Mouse (Mus musculus) forebrain, postnatal 0 days (tissue): Measurements from ENCODE around the gene Uaca. TPM values are rescaled to one million over a fixed set of nuclear protein-coding genes. Genes with fewer than 3 reads are reported as not detected.

Experiments
- ATAC-seq: fragments of 200-750 bp; cut with Nextera tagmentation; 2 replicates; pipeline ENCODE4 v1.8.0; 2017; ENCODE audit warnings: mild to moderate bottlenecking, moderate library complexity
- DNase-seq: peaks from one replicate; pipeline ENCODE4 v3.0.0-alpha.2; 2015
- H3K27ac ChIP-seq: fragments of 300-500 bp; sonication (generic); 2 replicates; pipeline ENCODE4 v1.5.1; 2014; ENCODE audit warnings: low read depth, mild to moderate bottlenecking, antibody characterized with exemption, low read length, moderate library complexity, mixed read lengths
- H3K27me3 ChIP-seq: fragments of 300-500 bp; sonication (generic); 2 replicates; pipeline ENCODE4 v1.6.1; 2014; ENCODE audit warnings: mild to moderate bottlenecking, low read length, mixed read lengths; ENCODE audit not compliant: insufficient read depth
- H3K36me3 ChIP-seq: fragments of 300-500 bp; sonication (generic); 2 replicates; pipeline ENCODE4 v1.6.1; 2014; ENCODE audit warnings: mild to moderate bottlenecking, moderate library complexity; ENCODE audit not compliant: insufficient read depth
- H3K4me1 ChIP-seq: fragments of 300-500 bp; sonication (generic); 2 replicates; pipeline ENCODE4 v1.6.1; 2014; ENCODE audit warnings: antibody characterized with exemption; ENCODE audit not compliant: insufficient read depth
- H3K4me2 ChIP-seq: fragments of 300-500 bp; sonication (generic); 2 replicates; pipeline ENCODE4 v1.6.1; 2014; ENCODE audit warnings: low read depth, mild to moderate bottlenecking, moderate library complexity
- H3K4me3 ChIP-seq: fragments of 300-500 bp; sonication (generic); 2 replicates; pipeline ENCODE4 v1.5.1; 2014; ENCODE audit warnings: low read depth, low read length, mixed read lengths
- H3K9ac ChIP-seq: fragments of 300-500 bp; sonication (generic); 2 replicates; pipeline ENCODE4 v1.6.1; 2014; ENCODE audit warnings: mild to moderate bottlenecking
- H3K9me3 ChIP-seq: fragments of 300-500 bp; sonication (generic); 2 replicates; pipeline ENCODE4 v1.6.1; 2016; ENCODE audit warnings: low read length
- CTCF ChIP-seq: sonication (generic); IDR thresholded peaks from 2 replicates; pipeline ENCODE4 v1.5.1; 2016; ENCODE audit warnings: antibody characterized with exemption, control low read depth, low read depth
- WGBS: fragments of 180-500 bp; shearing (Covaris S2); extraction: QIAGEN DNeasy Blood & Tissue Kit; methylation state at CpG from one replicate; pipeline ENCODE4 v1.1.7; 2014; 5-methylcytosine and 5-hydroxymethylcytosine counted together
- polyA plus RNA-seq: library from polyadenylated mRNA; unstranded; fragments of >200 nt; fragmentation: Nextera tagmentation; extraction: Ambion mirVana; gene quantifications from 2 replicates; pipeline ENCODE4 v1.2.1, GENCODE M21; 2015
- total RNA-seq: library from RNA; depleted of rRNA; stranded (reverse); fragments of >200 nt; gene quantifications from 2 replicates; pipeline ENCODE4 v1.2.3, GENCODE M21; 2014; rRNA removed

Gene Uaca
- total and polyA plus RNA-seq, 2 experiments from 2014 or later, result 8.9 to 10.2 TPM

DNA sequence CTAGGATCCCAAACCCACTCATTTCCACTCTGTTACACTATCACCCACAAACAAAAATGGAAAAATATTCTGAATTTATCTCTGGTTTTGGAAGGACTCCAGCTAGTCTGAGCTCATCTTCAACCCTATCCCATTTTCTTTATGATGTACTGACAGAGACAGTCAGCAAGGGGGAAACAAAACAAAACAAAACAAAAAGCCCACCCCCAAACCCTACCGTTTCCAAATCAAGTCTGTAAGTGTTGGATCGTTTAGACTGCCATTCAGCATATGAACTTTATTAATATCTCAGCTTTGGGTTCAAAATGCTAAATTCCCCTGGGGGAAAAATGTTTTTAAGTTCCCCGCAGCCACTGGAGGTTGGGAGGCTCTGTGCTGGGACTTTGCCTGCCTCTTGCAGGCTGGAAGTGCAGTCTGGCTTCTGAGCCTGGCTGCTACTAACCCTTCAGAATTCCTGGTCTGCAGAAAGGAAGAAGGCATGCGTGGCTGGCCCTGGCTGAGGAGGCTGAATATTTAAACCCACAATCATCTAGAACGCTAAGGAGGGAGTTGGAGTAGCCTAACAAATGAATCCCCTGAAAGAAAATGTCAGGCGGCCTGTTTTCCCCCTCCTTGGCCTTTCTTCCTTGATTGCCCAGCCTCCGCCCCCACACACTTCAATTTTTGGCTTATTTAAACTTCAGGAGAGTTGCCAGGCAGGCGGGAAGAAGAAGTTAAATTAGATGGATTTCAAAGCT lies 125.8 kb downstream of the Uaca start:
- Histone ChIP-seq H3K9ac (no peak overlapping the region), H3K9me3 (no peaks in the 10 kb centered on the region), H3K4me2 (no peak overlapping the region), H3K27me3 (no peaks in the 10 kb centered on the region), H3K27ac (no peak overlapping the region), H3K4me1 (no peaks in the 10 kb centered on the region), H3K36me3 (no peaks in the 10 kb centered on the region), H3K4me3 (no peak overlapping the region)
- no peak for TF ChIP-seq CTCF
- DNase-seq (peak; percentile 45), ATAC-seq (peak; percentile 50; the same call in 1 of the 2 replicates)
- WGBS, result 25% methylated on average over 8 of the region's 8 CpGs

DNA sequence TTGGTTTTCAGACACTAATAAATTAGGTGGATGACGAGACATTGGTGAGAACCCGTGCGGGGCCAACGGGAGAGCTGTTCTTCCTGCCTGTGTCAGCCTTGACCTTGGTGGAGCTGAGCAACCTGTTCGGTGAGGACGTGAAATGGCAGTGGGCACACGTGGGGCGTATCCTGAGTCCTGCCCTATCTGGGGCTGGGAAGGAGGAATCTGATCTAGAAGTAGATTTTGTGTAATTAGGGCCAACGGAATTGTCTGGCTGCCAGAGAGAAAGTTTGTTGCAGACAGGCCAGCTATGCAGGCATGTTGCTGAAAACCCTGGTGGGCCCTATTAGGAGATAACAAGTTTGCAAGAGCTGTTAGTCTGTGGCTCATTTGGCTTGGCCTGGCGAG lies 126.3 kb downstream of the Uaca start:
- H3K4me2 ChIP-seq, result no peak overlapping the region
- DNase-seq (no peak), ATAC-seq (no peak)
- H3K4me1 ChIP-seq, result no peaks in the 10 kb centered on the region
- no peaks in the 10 kb centered on the region for H3K27me3 ChIP-seq
- H3K9me3 ChIP-seq, result no peaks in the 10 kb centered on the region
- TF ChIP-seq CTCF, result no peak
- no peak overlapping the region for H3K4me3 ChIP-seq
- H3K36me3 ChIP-seq, result no peaks in the 10 kb centered on the region
- H3K9ac ChIP-seq, result no peak overlapping the region
- 35% methylated on average over 10 of the region's 10 CpGs for WGBS
- H3K27ac ChIP-seq, result no peak overlapping the region

DNA sequence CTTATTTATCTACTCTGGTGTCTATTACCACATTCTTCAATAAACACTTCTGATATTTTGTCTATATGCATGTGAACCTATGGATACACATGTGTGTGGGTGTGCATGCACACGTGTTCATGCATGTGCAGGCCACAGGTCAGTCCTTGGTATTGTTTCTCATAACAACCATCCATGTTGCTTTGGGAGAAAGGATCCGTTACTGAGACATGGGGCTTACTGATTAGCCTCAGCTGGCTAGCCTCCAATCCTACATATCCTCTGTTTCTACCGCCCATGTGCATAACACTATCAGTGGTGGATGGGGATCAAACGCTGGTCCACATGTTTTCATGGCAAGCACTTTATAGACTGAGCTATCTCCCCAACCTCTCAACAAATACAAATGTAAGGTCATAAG lies 126.9 kb downstream of the Uaca start:
- Histone ChIP-seq H3K9me3 (no peaks in the 10 kb centered on the region), H3K4me3 (no peak overlapping the region), H3K9ac (no peak overlapping the region), H3K4me2 (no peak overlapping the region), H3K36me3 (no peaks in the 10 kb centered on the region), H3K4me1 (no peaks in the 10 kb centered on the region), H3K27ac (no peak overlapping the region), H3K27me3 (no peaks in the 10 kb centered on the region)
- ATAC-seq, result no peak
- TF ChIP-seq CTCF, result no peak
- no peak for DNase-seq
- 81% methylated on average over 4 of the region's 4 CpGs for WGBS

DNA sequence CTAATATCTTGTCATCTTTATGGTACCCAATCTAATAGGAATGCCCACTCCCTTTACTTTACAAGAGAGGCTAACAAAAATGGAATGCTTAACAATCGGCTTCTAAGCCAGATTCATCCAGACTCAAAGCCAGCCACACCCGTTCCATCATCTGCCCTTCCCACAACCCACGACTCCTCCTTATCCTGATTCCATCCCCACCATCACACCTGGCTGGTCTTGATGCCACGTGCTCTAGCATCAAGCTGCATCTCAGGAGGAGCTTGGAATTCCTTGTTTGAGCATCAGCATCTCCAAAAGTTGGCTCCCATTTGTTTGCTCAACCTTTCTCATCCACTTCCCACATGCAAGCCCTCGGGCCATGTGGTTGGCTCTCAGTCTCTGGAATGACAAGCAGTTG lies 127.5 kb downstream of the Uaca start:
- whole genome bisulfite sequencing, result 93% methylated on average over 5 of the region's 5 CpGs

DNA sequence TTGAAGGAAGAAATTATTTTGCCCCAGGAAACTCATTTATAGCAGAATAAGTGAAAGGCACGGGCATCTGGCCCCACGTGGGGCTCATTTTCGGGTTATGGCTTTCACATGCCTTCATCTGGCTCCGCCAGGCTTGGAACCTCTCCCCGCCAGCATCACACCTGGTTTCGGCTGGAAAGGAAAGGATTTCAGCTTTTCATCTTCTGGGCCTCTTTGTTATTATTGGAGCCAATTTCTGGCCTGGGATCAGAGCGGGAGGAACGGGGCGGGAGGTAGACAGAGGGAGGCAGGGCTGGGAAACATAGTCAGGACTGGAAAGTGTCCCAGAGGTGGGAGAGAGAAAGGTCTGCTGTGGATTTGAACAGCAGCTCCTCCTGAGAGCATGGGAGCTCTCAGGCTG lies 132.0 kb downstream of the Uaca start:
- H3K9me3 ChIP-seq, result no peaks in the 10 kb centered on the region
- H3K27me3 ChIP-seq, result no peaks in the 10 kb centered on the region
- H3K4me3 ChIP-seq, result no peak overlapping the region
- 52% methylated on average over 9 of the region's 9 CpGs for whole genome bisulfite sequencing
- no peak overlapping the region for H3K9ac ChIP-seq
- H3K27ac ChIP-seq, result no peak overlapping the region
- no peaks in the 10 kb centered on the region for H3K36me3 ChIP-seq
- TF ChIP-seq CTCF, result no peak
- H3K4me1 ChIP-seq, result no peaks in the 10 kb centered on the region
- no peak for ATAC-seq
- no peak overlapping the region for H3K4me2 ChIP-seq
- no peak for DNase-seq

More for the DNA sequence above, 127.5 kb downstream of the Uaca start:
- Histone ChIP-seq H3K9me3 (no peaks in the 10 kb centered on the region), H3K9ac (no peak overlapping the region), H3K36me3 (no peaks in the 10 kb centered on the region), H3K4me1 (no peaks in the 10 kb centered on the region), H3K27me3 (no peaks in the 10 kb centered on the region), H3K4me2 (no peak overlapping the region), H3K4me3 (no peak overlapping the region), H3K27ac (no peak overlapping the region)
- no peak for DNase-seq
- TF ChIP-seq CTCF, result no peak
- ATAC-seq, result no peak

DNA sequence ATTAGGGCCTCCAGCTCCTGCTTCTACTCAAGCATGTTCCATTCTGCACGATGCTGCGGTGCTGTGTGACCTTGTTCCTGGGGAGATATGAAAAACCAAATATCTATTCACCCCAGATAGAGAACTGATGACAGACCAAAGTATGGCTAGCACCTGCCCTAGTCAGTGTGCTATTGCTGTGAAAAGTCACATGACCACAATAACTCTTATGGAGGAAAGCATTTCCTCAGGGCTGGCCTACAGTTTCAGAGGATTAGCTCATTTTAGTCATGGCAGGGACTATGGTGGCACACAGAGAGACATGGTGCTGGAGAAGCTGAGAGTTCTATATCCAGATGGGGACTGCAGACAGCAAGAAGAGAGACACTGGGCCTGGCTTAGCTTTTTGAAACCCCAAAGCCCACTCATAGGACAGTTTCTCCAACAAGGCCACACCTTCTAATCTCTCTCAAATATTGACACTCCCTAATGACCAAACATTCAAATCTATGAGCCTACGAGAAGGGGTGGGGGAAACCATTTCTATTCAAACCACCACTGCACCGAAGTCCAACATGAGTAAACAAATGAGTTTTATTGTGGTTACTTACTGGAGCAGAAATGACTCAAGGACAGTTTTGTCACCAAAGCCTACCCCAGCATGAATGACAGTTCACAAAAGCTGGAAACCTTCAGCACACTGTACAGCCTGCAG lies 135.1 kb downstream of the Uaca start:
- H3K4me1 ChIP-seq, result no peaks in the 10 kb centered on the region
- no peak for TF ChIP-seq CTCF
- no peaks in the 10 kb centered on the region for H3K36me3 ChIP-seq
- no peak for ATAC-seq
- H3K9ac ChIP-seq, result no peak overlapping the region
- H3K4me3 ChIP-seq, result no peak overlapping the region
- no peak overlapping the region for H3K4me2 ChIP-seq
- H3K27ac ChIP-seq, result no peak overlapping the region
- H3K27me3 ChIP-seq, result no peaks in the 10 kb centered on the region
- DNase-seq, result no peak
- H3K9me3 ChIP-seq, result no peaks in the 10 kb centered on the region
- WGBS, result 64% methylated on average over 4 of the region's 4 CpGs

Other genes with a start within 250 kb of the Uaca start
- gene Lrrc49, start 106.4 kb upstream of the Uaca start, total RNA-seq, result 85.5 and 85.6 TPM in 2 replicates
- 64.3 and 69.6 TPM in 2 replicates for gene Lrrc49, start 106.4 kb upstream of the Uaca start, polyA plus RNA-seq
- 31.2 and 34.4 TPM in 2 replicates for gene Larp6, start 81.6 kb upstream of the Uaca start, total RNA-seq
- gene Larp6, start 81.6 kb upstream of the Uaca start, polyA plus RNA-seq, result 22.0 and 23.8 TPM in 2 replicates